Mouse (Mus musculus) neural tube, embryonic 13.5 days (tissue): Measurements from ENCODE around the gene Trit1. TPM values are rescaled to one million over a fixed set of nuclear protein-coding genes. Genes with fewer than 3 reads are reported as not detected.

Experiments used
- ATAC-seq: fragments of 200-750 bp; cut with Nextera tagmentation; 2 replicates; pipeline ENCODE4 v1.8.0; 2017; ENCODE audit warnings: low read depth, mild to moderate bottlenecking, moderate TSS enrichment, moderate library complexity
- H3K27ac ChIP-seq: fragments of 300-500 bp; sonication (generic); replicated peaks from 2 replicates; pipeline ENCODE4 v1.5.1; 2015; ENCODE audit warnings: moderate library complexity, mild to moderate bottlenecking, inconsistent platforms
- H3K27me3 ChIP-seq: fragments of 300-500 bp; sonication (generic); 2 replicates; pipeline ENCODE4 v1.6.1; 2015; ENCODE audit warnings: mild to moderate bottlenecking, inconsistent platforms
- H3K36me3 ChIP-seq: fragments of 300-500 bp; sonication (generic); 2 replicates; pipeline ENCODE4 v1.6.1; 2015; ENCODE audit warnings: mild to moderate bottlenecking, inconsistent platforms
- H3K4me1 ChIP-seq: fragments of 300-500 bp; sonication (generic); replicated peaks from 2 replicates; pipeline ENCODE4 v1.6.1; 2015; ENCODE audit warnings: inconsistent platforms
- H3K4me2 ChIP-seq: fragments of 300-500 bp; sonication (generic); 2 replicates; pipeline ENCODE4 v1.6.1; 2015; ENCODE audit warnings: inconsistent platforms, mild to moderate bottlenecking, moderate library complexity
- H3K4me3 ChIP-seq: fragments of 300-500 bp; sonication (generic); 2 replicates; pipeline ENCODE4 v1.5.1; 2015; ENCODE audit warnings: mild to moderate bottlenecking, inconsistent platforms
- H3K9ac ChIP-seq: fragments of 300-500 bp; sonication (generic); 2 replicates; pipeline ENCODE4 v1.6.1; 2015; ENCODE audit warnings: moderate library complexity, mild to moderate bottlenecking, inconsistent platforms
- H3K9me3 ChIP-seq: fragments of 300-500 bp; sonication (generic); 2 replicates; pipeline ENCODE4 v1.6.1; 2016; ENCODE audit warnings: inconsistent platforms
- WGBS: fragments of 180-500 bp; shearing (Covaris S2); methylation state at CpG from one replicate; pipeline ENCODE4 v1.1.7; 2015; 5-methylcytosine and 5-hydroxymethylcytosine counted together
- polyA plus RNA-seq: library from polyadenylated mRNA; unstranded; fragments of >200 nt; fragmentation: Nextera tagmentation; extraction: Ambion mirVana; gene quantifications from 2 replicates; pipeline ENCODE4 v1.2.1, GENCODE M21; 2015

Gene Trit1
- polyA plus RNA-seq, 1 experiment from 2014 or later, result 23.0 TPM

DNA sequence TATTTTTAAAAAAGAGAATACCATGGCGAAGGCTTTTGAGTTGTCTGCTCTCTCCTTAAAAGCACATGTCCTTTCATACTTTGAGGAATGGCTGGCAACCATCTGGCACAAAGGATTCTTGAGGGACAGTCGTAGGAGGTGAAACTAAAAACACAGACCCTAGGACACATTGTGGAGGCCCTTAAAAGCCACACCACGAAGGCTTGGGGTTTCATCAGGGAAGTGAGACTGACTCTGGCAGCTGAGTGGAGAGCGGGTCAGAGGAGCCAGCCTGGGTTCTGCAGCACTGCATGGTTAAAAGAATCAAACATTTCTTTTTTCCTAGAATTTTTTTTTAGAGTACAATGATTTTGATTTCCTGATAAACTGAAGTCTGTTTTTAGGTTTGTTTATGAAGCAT is 10.2 kb downstream of the Trit1 start:
- 84% methylated on average over 4 of the region's 4 CpGs for WGBS
- H3K36me3 ChIP-seq, result peaks cover 43% of the 10 kb centered on the region
- H3K4me1 ChIP-seq, result peaks cover 24% of the 10 kb centered on the region
- no peak overlapping the region for H3K4me3 ChIP-seq
- H3K9ac ChIP-seq, result no peak overlapping the region
- H3K9me3 ChIP-seq, result no peaks in the 10 kb centered on the region
- H3K27me3 ChIP-seq, result no peaks in the 10 kb centered on the region
- no peak for ATAC-seq
- H3K27ac ChIP-seq, result no peak overlapping the region
- H3K4me2 ChIP-seq, result no peak overlapping the region

DNA sequence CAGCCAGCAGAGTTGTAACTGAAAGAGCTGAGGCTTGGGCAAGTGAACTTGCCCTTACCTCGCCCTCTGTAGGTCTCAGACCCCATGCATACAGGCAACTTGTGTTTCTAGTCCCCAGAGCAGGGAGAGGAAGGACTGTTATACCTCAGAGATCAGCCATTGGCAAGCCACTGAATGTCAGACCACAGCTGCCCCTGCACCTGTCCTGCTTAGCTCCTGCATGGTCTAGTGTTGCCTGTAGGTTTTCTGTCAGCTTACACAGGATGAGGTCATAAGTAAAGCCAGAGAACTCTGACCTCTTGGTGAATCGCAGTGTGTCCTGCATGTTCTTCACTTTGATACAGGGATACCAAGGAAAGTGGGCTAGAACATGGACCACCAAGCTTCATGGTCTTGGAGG is 18.4 kb downstream of the Trit1 start:
- no peaks in the 10 kb centered on the region for H3K9me3 ChIP-seq
- H3K27ac ChIP-seq, result no peak overlapping the region
- no peak overlapping the region for H3K9ac ChIP-seq
- H3K4me1 ChIP-seq, result peaks cover 3% of the 10 kb centered on the region; the same call in 1 of the 2 replicates
- H3K4me3 ChIP-seq, result no peak overlapping the region
- H3K27me3 ChIP-seq, result no peaks in the 10 kb centered on the region
- WGBS, result 91% methylated on average over 2 of the region's 2 CpGs
- no peak for ATAC-seq
- no peak overlapping the region for H3K4me2 ChIP-seq
- H3K36me3 ChIP-seq, result peaks cover 44% of the 10 kb centered on the region

DNA sequence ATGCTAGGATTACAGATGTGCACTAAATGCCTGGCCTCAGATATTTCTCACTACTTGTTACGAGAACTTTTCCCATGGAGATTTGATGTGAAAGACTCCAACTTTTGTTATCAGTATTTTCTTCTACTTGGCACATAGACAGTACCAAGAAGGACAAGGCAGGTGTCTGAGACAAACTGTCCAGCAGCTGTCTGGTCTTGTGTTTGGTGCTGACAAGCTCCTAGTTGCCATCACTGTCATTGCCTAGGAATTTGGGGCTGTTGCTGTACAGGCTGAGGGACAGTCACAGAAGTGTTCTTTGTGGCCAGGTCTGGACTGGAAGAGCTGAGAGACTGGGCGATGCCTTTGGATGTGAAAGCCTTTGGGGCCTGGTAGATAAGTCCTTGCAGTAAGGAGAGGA is 19.2 kb downstream of the Trit1 start:
- H3K4me1 ChIP-seq, result peaks cover 3% of the 10 kb centered on the region; the same call in 1 of the 2 replicates
- no peak for ATAC-seq
- no peak overlapping the region for H3K4me3 ChIP-seq
- H3K9ac ChIP-seq, result no peak overlapping the region
- H3K27ac ChIP-seq, result no peak overlapping the region
- 95% methylated on average over 2 of the region's 2 CpGs for WGBS
- H3K9me3 ChIP-seq, result no peaks in the 10 kb centered on the region
- H3K36me3 ChIP-seq, result peaks cover 51% of the 10 kb centered on the region
- no peak overlapping the region for H3K4me2 ChIP-seq
- no peaks in the 10 kb centered on the region for H3K27me3 ChIP-seq

DNA sequence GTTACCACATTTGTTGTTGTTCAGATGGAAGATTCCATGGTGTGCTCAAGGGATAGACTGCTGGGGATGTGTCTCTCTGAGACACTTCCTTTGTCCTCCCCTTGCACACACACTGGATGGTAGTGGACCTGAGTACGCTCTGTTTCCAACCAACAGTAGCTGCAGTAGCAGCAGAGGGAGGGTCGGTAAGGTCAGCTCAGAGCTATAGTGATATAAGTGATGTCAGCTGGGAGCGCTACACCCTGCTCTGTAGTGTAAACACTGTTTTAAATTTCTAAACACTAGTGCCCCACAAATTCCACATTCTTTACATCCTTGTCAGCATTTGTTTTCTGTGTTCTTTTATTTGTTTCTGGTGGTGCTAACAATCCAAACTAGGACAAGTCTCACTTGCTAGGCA is 20.3 kb downstream of the Trit1 start:
- no peak overlapping the region for H3K9ac ChIP-seq
- H3K4me3 ChIP-seq, result no peak overlapping the region
- peaks cover 3% of the 10 kb centered on the region; the same call in 1 of the 2 replicates for H3K4me1 ChIP-seq
- peaks cover 48% of the 10 kb centered on the region for H3K36me3 ChIP-seq
- H3K27me3 ChIP-seq, result no peaks in the 10 kb centered on the region
- H3K27ac ChIP-seq, result no peak overlapping the region
- 76% methylated on average over 3 of the region's 3 CpGs for WGBS
- no peak overlapping the region for H3K4me2 ChIP-seq
- no peaks in the 10 kb centered on the region for H3K9me3 ChIP-seq
- no peak for ATAC-seq

DNA sequence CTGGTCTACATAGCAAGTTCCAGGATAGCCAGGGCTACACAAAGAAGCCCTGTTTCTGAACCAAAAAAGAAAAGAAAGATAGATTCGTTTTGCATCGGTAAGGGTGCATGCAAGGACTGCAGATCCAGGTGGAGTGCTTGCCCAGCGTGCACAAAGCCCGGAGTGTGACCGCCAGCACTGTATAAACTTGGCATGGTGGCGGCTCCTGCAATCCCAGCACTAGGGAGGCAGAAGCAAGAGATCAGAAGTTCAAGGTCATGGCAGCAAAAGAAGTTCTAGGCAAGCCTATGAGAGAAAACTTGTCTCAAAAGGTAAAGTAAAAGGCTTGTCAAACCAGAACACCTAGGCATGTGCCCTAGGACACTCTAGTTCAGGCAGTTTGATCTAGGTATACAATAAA is 24.7 kb downstream of the Trit1 start:
- ATAC-seq, result no peak
- Histone ChIP-seq H3K4me1 (no peaks in the 10 kb centered on the region), H3K27me3 (no peaks in the 10 kb centered on the region), H3K9me3 (no peaks in the 10 kb centered on the region), H3K4me2 (no peak overlapping the region), H3K27ac (no peak overlapping the region), H3K4me3 (no peak overlapping the region), H3K9ac (no peak overlapping the region), H3K36me3 (peaks cover 58% of the 10 kb centered on the region)
- 91% methylated on average over 6 of the region's 6 CpGs for WGBS

DNA sequence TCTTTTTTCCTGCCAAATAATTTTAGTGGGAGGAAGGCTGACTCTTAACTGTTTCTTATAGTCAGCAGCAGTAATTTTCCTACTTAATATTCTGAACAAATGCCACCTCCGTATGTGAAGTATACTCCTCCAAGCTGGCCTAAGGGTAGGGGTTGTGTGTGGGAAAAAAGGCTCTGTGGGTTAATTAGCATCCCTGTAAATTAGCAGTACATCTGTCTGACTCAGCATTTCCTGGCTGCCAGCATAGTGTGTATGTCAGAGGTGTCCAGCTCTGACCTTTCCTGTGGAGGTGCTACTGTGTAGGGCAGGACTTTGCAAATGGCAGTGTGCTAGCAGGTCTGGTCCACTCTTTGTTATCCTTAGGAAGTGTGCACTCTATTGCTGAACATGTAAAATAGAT is 27.5 kb downstream of the Trit1 start:
- no peak overlapping the region for H3K27ac ChIP-seq
- H3K4me1 ChIP-seq, result peaks cover 6% of the 10 kb centered on the region; the same call in 1 of the 2 replicates
- WGBS, result 34% methylated on average over 1 of the region's 1 CpGs
- peaks cover 84% of the 10 kb centered on the region for H3K36me3 ChIP-seq
- ATAC-seq, result no peak
- H3K27me3 ChIP-seq, result no peaks in the 10 kb centered on the region
- no peak overlapping the region for H3K4me2 ChIP-seq
- H3K4me3 ChIP-seq, result no peak overlapping the region
- H3K9me3 ChIP-seq, result no peaks in the 10 kb centered on the region
- no peak overlapping the region for H3K9ac ChIP-seq

DNA sequence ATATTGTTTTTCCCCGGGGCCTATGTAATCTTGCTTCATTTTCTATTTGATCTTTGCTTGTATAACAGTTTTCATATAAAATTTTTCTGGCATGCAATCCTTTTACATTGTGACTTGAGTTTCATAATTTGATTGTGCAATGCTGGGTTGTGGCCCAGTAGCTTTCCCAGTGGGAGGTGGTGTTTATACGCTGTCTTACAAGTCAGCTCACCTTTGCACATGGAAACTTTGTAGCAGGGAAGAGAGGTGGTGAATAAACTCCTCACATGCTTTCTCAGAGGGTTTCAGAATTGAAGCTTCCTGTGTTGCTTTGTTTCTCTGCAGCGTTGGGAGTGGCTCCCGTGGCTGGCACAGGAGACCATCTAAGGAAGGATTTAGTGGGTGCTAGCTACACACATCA is 28.4 kb downstream of the Trit1 start:
- H3K36me3 ChIP-seq, result peaks cover 86% of the 10 kb centered on the region
- no peak overlapping the region for H3K27ac ChIP-seq
- WGBS, result 90% methylated on average over 4 of the region's 4 CpGs
- H3K4me2 ChIP-seq, result no peak overlapping the region
- no peak overlapping the region for H3K9ac ChIP-seq
- ATAC-seq, result no peak
- no peaks in the 10 kb centered on the region for H3K9me3 ChIP-seq
- no peak overlapping the region for H3K4me3 ChIP-seq
- no peaks in the 10 kb centered on the region for H3K27me3 ChIP-seq
- H3K4me1 ChIP-seq, result peaks cover 15% of the 10 kb centered on the region

DNA sequence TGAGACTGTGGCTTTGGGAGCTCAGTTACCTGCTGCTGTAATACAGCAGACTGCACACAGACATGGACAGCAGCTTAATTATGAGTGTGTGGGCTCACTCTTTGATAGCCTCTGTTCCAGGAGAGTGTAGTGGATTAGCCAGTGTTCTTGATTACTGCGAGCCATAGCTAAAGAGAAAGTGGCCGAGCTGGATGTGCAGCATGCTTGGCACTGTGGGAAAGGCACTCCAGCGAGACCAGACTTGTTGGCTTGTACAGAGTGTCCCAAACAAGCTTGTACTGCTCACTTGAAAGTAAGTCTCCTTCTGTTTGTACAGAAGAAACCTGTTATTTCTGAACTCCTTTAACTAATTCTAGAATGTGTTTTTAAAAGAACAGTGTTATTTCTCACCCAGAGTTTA is 29.9 kb downstream of the Trit1 start:
- no peak overlapping the region for H3K4me3 ChIP-seq
- peaks cover 30% of the 10 kb centered on the region for H3K4me1 ChIP-seq
- no peak overlapping the region for H3K9ac ChIP-seq
- no peaks in the 10 kb centered on the region for H3K9me3 ChIP-seq
- no peak overlapping the region for H3K27ac ChIP-seq
- no peak overlapping the region for H3K4me2 ChIP-seq
- no peaks in the 10 kb centered on the region for H3K27me3 ChIP-seq
- no peak for ATAC-seq
- WGBS, result 90% methylated on average over 3 of the region's 3 CpGs
- peaks cover 87% of the 10 kb centered on the region for H3K36me3 ChIP-seq

DNA sequence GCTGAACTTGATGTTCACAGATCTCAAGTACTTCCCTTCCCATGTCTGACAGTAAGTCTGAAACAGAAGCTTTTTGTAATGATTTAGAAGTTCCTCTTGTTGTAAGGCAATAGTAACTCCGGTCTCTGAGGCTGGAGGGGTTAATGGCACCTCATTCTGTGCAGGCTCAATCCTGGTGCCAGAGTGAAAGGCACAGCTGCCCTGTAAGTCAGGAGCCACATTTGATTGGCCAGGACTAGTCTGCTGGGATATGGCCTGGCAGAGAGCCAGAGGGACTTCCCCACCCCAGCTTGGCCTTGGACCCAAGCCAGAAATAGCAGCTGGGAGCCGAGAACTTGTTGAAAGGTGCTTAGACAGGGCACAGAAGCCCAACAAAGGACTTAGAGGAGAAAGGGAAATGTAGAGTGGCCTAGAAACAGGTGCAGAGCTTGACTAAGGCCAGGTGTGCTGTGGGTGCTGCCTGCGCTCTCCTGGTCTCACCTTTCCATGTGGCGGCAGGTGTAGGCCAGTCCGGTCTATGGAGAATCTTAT is 34.3 kb downstream of the Trit1 start:
- Histone ChIP-seq H3K4me2 (no peak overlapping the region), H3K9ac (no peak overlapping the region), H3K27me3 (no peaks in the 10 kb centered on the region), H3K9me3 (no peaks in the 10 kb centered on the region), H3K4me3 (no peak overlapping the region), H3K36me3 (peaks cover 94% of the 10 kb centered on the region), H3K4me1 (peaks cover 54% of the 10 kb centered on the region), H3K27ac (peak overlapping the region; percentile 81)
- ATAC-seq, result peak; percentile 88
- WGBS, result 49% methylated on average over 5 of the region's 5 CpGs

DNA sequence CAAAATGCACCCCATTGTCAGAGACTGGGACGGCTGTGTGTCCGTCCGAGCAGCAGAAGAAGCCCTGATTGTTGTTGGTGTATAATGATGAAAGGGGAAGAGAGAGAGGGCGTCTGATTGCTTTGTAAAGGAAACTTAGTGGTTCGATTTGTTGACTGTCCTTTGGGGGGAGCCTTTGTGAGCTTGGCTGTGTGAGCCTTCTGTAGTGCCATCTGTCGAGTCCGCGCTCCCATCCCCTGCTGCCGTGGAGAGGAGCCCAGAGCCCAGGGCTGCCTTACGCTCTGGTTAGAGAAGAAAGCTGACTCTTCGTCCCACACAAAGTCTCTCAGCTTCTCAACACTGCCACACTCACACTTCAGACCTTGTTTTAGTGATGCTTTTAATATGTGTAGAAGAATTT is 36.8 kb downstream of the Trit1 start:
- Histone ChIP-seq H3K36me3 (peaks cover 89% of the 10 kb centered on the region), H3K27ac (peak overlapping the region; percentile 75)
- WGBS, result 18% methylated on average over 11 of the region's 11 CpGs

DNA sequence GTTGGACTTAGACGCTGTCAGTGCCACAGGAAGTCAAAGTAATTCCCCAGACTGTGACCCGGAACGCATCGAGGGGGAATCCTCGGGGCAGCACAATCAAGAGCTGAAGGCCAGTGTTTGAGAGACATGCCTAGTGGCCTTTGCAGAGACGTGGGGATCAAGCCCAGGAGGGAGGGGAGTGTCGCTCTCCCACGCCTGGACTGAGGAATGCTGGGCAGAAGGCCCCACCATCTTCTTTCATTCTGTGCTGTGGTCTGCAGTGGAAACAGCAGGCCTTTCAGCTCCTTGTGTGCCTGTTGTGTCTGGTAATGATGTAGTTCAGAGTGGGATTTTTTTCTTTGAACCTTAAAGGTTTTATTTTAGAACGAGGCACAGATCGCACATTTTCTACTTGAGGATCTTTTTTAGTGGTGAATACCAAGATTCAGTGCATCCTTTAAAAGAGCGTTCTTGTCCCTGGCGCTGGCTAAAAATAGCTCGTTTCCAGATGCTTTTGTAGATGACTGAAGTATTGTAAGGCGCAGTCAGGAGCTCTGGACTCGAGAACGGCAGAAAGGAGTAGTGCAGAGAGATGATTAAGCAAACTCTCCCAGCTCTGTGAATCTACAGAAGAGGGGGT is 37.9 kb downstream of the Trit1 start:
- Histone ChIP-seq H3K27ac (no peak overlapping the region), H3K4me1 (peaks cover 44% of the 10 kb centered on the region)
- WGBS, result 78% methylated on average over 16 of the region's 16 CpGs

More for the DNA sequence above, 36.8 kb downstream of the Trit1 start:
- Histone ChIP-seq H3K4me2 (no peak overlapping the region), H3K4me1 (peaks cover 51% of the 10 kb centered on the region), H3K9ac (no peak overlapping the region), H3K9me3 (no peaks in the 10 kb centered on the region), H3K4me3 (no peak overlapping the region), H3K27me3 (no peaks in the 10 kb centered on the region)
- ATAC-seq, result peak; percentile 48; the same call in 1 of the 2 replicates

DNA sequence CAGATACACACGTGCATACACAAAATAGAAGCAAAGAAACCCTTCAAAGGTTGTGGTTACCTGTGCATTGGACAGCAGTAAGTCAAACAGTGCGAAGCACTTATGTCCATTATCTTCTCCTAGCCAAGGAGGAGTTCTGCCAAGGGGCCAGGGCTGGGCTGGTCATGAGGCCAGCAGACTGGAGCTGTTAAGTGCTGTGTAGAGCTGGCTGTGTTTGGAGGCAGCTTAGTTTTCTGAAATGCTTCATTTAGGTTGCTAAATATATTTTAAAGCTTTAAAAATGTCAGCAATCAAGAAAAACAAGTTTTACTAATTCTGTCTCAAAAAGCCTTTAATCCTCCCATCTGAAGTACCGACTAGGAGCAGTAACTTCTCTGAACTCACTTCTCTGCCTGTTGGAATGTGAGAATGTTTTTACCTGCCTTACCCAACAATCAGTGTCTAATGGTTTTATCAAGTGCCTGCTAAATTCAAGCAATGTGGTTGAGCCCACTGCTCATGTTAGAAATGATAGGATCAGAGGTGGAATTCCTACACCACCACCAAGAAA is 40.2 kb downstream of the Trit1 start:
- WGBS, result 89% methylated on average over 3 of the region's 3 CpGs
- Histone ChIP-seq H3K36me3 (peaks cover 56% of the 10 kb centered on the region), H3K4me1 (peaks cover 24% of the 10 kb centered on the region), H3K9ac (no peak overlapping the region), H3K9me3 (no peaks in the 10 kb centered on the region), H3K4me3 (no peak overlapping the region), H3K4me2 (no peak overlapping the region), H3K27ac (no peak overlapping the region), H3K27me3 (no peaks in the 10 kb centered on the region)
- ATAC-seq, result no peak

More for the DNA sequence above, 37.9 kb downstream of the Trit1 start:
- no peak for ATAC-seq
- no peak overlapping the region for H3K4me3 ChIP-seq
- H3K4me2 ChIP-seq, result no peak overlapping the region
- no peak overlapping the region for H3K9ac ChIP-seq
- peaks cover 78% of the 10 kb centered on the region for H3K36me3 ChIP-seq
- H3K9me3 ChIP-seq, result no peaks in the 10 kb centered on the region
- H3K27me3 ChIP-seq, result no peaks in the 10 kb centered on the region

DNA sequence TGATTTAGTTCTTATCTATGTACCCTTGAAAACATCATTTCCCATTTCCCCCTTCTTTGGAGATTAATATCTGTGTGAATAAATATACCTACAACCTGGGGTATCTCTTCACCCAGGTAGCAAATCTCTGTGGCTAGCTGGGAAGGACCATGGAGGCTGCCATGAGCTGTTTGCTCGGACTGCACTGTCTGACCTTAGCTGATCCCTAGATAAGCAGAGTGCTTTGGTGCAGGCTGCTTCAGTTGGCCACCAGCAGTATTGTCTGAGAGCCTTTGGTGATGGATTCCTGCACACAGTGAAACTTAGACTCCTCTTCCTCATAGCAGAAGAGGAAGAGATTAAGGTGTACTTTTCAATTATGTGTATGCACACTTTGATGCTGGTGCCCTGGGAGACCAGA is 41.6 kb downstream of the Trit1 start:
- no peak for ATAC-seq
- Histone ChIP-seq H3K4me3 (no peak overlapping the region), H3K36me3 (peaks cover 44% of the 10 kb centered on the region), H3K4me2 (no peak overlapping the region), H3K9ac (no peak overlapping the region), H3K27ac (no peak overlapping the region), H3K4me1 (peaks cover 13% of the 10 kb centered on the region), H3K9me3 (no peaks in the 10 kb centered on the region), H3K27me3 (no peaks in the 10 kb centered on the region)
- WGBS, result 72% methylated on average over 1 of the region's 1 CpGs
